Mouse (Mus musculus) brain, adult 2 months (tissue): ENCODE measurements around the gene Tor4a.
A peak's percentile ranks its signal among the peaks of the same experiment; 100 is the strongest.

Experiments used
- DNase-seq: peaks from one replicate; pipeline ENCODE4 v3.0.0; 2011; ENCODE audit warnings: low read depth, low spot score

Gene Tor4a

DNA sequence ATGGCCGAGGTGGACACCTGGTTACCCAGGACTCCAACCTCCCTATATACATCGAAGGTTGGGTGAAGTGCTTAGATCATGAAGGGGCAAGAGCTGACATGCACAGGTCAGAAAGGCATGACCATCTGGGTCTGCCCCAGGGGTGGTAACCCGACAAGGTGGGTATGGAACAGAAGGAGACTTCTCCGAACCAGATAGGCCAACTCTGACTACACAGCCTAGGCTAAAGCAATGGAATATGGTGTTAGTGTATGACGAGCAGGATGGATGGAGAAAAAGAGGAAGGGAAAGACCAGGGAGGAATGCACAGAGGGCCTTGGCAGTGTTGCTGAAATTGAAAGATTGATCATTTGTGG lies 10.1 kb downstream of the Tor4a start:
- DNase-seq = no peak

DNA sequence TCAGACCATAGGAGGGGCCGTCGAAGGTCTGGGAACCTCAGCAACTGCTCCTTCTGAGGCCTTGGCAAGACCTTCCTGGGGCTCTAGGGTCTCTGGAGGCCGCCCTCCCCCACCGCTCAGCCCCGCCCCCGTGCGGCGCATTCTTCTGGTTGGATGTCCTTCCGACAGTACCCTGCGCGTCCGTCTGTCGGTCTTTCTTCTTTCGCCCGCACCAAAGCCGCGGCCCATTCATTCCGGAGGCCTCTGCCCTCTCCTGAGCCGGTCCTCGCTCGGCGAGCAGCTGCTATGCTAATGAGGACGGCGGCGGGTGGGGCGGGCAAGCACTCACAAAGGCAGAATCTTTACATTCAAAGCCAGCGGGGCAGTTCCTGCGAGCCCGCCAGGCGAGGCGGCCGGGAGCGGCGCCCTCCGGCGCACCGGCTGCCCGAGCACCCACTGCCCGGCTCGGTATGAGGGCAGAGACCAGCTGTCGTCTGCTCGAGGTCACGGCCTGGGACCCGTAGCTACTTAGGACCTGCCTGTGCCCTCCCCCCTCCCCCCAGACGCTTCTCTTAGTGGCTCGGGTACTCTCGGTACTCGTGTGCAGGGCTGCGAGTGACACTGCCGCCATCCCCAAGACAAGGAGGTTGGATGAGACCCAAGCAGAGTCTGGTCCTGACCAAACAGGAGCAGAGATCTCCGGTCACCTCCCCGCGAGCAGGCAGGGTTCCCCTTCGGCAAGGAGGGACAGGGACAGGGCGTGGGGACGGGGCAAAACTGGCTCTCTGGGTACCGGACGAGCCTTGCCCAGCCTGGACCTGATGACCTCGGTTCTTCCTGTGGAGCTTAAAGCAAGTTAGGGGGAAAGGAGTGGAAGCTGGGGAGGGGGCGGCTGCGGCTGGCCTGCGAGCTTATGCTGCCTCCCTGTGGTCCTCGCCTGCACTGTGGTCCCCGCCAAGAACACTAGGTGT lies 10.8 kb downstream of the Tor4a start:
- DNase-seq = peak; percentile 16

DNA sequence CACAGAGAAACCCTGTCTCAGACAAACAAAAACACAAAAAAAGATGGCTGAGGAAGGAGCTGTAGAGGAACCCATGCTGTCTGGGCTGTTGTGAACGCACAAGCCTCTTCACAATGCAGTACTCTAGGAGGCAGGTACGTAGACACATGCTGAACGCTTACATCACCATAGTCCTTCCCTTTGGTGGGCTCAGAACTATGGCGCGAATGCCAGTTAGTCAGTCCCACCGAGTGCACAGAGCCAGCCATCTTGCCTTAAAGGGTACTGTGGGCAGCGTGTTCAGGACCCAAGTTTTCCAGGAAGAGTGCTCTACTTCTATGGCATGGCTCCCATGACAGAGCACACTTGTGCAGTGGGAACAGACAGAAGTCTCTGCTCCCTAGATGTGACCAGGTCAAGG lies 12.2 kb downstream of the Tor4a start:
- no peak for DNase-seq

DNA sequence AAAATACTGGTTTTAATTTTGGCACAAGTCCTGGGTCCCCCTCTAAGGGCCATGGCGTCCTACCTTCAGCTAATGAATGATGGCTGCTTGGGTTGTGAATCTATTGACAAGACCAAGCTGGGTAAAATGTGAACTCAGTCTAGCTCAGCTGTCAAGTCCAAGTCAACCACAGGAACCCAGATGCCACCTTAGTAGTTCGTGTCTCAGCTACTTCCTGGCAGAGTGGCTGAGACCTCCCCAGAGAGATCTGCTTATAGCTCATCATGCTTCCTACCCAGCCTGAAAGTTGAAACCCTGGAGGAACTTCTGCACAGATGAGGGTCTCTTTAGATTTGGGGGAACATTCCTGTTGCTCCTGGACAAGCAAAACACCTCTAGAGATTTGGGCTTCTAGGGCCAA lies 13.3 kb downstream of the Tor4a start:
- DNase-seq = no peak

DNA sequence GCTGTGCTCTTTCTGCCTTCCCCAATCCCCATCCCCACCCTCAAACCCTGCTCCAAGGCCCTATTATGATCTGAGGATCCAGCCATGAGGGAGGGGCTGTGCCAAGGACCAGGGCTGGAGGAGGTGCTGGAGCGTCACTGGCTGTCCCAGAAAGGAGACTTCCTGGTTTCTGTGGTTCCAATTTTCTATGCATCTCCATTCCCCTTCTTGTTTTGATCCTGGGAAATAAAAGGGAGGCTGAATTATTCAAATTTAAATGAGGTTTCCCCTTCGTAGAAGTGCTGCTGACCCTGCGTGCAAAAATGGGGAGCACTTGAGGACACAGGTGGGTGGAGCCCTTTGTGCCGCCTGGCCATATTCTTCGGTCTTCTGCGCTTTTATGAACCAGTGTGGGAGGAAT lies 14.0 kb downstream of the Tor4a start:
- DNase-seq = peak; percentile 15

DNA sequence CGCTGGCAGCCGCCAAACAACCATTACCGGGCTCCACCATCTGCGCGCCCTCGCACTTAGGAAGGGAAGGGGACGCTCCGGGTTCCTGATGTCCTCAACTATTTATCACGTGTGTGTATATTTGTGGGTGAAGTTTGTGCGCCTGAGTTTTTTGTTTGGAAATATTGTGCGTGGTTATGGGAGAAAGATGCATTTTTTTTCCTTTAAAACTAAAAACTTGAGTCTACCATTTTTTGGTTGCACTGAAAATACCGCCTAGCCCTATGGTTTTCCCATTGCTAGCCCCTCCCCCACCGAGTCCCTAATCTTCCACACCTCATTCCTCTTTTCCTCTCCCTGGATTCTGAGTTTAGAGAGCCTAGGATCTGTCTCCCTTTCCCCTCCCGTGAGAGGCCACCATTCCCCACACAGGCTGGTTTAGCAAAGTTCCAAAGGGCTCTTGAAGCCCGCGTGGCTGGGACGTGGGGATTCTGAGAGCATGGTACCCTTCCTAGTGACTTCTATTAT lies 14.7 kb downstream of the Tor4a start:
- DNase-seq = no peak

DNA sequence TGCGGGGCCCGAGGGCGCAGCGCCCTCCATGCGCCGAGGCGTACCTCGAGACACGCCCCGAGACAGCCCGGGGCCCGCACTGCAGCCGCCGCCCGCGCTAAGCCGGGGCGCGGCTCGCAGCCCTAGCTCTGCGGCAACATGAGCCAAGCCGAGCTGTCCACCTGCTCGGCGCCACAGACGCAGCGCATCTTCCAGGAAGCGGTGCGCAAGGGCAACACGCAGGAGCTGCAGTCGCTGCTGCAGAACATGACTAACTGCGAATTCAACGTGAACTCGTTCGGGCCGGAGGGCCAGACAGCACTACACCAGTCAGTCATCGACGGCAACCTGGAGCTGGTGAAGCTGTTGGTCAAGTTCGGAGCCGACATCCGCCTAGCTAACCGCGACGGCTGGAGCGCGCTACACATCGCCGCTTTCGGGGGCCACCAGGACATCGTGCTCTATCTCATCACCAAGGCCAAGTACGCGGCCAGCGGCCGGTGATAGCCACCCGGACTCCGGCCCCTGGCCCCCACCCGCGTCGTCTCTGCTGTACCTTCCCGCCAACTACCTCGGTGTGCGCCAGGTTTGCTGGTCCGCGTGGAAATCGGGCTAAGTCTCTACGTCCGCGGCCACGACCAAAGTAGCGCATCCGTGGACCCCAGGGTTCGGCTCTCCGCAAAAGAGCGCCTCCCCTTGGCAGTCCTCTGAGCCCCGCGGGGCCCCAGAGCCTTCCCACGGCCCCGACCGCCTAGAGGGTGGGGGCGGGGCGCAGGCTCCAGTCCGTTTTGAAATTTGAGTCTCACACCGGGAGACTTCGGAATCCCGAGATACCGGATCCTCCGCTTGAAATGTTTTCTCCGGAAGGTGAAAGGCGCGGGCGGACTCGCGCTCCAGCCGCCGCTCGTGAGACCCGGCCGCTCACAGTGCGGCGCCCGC lies 15.5 kb downstream of the Tor4a start:
- peak; percentile 56 for DNase-seq

DNA sequence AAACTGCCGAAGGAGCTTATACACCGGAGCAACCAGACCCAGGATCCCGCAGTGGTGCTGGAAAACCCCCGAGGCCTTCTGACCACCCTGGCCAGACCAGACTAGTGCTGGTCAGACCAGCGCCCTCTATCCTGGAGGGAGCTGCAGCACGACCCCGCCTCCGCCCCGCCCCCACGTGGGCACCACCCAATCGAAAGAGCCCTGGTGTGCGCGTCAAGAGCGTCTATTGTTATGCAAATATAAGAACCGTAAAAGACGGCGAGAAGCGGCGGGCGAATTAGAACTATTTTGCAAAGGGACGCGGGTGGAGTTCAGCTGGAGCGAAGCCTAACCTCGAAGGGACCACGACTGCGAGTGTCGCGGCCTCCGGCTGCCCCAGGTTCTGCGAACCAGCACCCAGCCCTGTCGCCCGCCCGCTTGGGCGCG lies 16.2 kb downstream of the Tor4a start, which contains the start of gene Nrarp:
Gene Nrarp (plus strand): TSS at position 281 of the 426 bp plus-strand sequence.
- peak; percentile 94 for DNase-seq

DNA sequence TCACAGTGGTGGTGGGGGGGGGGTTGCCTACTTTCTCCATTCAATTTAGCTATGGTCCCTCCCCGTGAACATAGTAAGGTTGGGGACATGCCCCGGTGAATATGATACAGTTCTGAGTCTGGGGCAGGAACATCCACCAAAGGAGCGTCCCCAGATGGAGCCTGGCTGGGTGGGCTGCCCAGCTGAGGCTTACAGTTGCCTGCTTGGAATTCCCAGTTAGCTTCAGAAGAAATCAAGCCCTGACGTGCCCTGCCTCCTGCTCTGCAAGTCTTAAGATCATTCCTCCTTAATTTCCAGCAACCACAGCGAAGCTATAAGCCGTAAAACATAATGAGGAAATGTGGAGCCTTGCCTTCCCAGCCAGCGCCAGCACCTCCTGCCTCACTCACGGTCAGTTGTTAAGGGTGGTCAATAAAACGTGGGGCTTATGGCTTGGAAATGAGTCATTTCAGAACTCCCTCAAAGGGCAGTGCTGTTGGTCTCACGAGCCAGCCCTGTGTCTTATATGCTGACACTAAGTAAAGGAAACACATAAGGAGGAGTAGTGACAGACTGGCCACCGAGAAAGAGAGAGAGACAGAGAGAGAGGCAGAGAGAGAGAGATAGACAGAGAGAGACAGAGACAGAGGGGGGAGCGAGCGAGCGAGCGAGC lies 17.0 kb downstream of the Tor4a start:
- DNase-seq = no peak

DNA sequence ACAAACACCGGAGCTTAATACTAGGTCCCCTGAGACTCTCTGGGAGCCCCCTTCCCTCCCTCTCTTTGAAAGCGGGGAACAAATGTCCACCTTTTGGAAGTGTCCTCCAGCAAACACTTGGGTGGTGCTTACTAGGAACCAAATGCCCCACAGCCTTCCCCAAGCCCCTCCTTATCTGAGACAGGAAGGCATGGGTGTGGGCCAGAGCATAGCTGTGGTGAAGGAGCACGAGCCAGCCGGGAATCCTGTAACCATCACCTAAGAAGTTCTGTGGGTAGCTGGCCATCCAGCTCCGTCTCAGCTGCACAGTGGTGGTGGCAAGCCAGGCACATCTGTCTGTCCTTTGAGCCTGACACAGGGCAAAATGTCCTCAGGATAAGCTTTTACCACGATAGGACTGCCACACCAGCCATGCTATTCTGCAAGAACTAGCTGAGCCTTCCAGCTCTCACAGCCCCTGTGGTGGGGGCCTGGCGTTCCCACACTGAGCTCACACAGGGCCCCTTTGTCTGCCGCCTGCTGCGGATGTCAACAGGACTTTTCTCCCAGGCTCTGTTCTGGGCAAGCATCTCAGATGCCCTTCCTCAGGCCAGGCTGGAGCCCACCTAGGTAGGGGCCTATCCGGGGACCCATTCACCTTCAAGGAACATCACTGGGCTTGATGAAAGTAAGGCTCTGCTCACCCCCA lies 18.3 kb downstream of the Tor4a start:
- peak; percentile 73 for DNase-seq

DNA sequence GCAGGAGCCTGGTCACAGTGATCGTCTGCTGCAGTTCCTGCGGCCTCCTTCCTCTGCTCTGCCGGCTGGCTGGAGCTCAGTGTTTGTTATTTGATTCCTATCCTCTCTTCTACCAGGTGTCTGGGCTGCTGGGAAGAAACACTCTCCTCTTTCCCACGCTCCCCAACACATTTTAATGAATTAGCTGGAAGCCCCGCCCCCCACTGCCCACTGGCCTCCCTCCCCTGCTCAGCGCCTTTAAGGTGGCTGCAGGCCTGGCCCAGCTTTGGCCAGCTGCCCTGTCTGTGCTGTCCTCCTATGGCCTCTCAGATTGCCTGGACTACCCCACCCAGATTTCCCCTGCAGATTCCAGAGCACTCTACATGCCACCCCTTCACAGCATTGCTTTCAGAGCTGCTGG lies 19.0 kb downstream of the Tor4a start:
- peak; percentile 56 for DNase-seq

DNA sequence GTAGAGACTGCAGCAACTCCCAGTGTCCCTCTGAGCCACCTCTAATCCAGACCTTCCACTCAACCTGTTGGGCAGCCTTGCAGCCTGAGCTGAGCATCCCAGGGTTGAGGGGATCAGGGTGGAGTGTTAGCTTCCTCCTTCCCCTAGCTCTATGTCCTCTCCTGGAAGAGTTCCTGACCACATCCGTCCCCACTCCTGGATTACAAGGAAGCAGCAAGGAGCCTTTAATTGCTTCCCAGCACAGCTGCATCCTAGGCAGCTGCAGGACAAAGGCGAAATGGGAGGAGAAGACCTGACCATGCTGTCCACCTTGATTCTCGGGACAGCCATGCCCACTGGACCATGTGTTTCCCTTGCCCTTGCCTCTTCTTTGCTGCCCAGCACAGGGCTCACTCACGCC lies 19.6 kb downstream of the Tor4a start:
- no peak for DNase-seq

DNA sequence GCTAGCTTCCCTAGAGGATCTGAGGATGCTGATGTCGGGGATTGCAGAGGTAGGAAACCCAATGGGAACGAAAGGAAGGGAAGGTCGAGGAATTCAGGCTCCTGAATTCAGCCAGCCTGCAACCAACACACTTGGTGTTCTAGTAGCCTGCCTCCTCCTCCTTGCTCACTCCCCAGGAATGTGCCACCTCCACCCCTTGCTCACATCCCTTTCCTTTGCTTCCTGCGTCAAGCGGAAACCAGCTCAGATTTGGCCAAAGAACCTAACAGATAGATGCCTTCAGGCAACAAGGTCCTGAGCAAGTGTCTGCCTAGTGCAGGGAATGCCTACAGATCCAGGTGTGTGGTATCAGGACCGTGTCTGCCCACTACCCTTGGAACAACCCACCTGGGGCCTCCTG lies 20.1 kb downstream of the Tor4a start:
- DNase-seq = no peak

DNA sequence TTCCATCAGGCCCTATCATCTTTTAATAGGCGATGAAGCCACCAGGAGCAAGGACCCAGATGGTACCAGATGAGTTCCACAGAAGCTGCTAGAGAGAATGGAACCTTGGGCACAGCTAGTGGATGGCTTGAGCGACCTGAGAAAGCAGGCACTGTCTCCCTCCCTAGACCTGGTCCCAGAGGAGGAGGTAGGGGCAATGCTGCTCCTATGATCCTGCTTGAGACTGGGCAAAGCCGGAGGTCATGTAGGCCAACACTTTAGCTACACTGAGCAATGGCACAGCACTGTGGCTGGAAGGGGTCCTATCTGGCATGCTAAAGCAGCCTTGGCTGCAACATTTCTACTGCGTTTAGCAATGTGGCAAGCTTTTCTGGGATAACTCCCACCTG lies 21.0 kb downstream of the Tor4a start:
- no peak for DNase-seq

DNA sequence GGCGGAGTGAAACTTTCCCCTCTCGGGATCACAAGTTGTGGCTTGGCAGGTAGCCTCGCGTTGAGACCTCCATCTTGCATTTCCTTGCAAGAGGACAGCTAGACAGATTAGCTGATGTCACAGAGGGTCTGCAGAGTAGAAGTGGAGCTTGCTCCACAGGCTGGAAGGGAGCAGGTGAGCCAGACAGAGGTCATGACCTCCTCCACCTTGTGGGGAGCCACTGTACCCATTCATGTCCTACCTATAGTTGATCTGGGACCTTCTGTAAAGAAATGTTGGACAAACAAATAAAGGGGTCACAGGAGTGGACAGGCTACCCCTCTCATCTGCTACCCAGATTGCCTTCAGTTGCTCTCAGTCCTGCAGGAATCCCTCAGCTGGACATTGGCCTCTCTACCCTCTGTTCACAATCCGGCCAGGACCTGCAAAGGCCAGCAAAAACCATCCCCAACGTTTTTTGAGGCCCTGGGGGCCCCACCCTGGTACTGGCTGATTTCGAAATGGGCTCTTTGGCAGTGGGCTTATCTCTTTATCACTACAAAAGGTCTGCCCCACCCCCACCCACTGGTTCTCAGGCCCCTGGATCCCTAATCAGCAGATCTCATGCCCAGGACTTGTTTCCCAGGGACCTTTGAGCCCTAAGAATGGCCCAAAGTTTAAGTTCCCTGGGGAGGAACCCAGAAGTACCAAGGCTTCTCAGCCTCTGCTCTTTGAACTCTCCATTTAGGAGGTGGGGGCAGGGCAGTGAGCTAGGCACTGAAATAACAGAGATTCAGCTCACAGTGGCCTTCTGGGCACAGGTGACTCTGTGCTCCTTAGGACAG lies 21.6 kb downstream of the Tor4a start:
- DNase-seq = no peak

DNA sequence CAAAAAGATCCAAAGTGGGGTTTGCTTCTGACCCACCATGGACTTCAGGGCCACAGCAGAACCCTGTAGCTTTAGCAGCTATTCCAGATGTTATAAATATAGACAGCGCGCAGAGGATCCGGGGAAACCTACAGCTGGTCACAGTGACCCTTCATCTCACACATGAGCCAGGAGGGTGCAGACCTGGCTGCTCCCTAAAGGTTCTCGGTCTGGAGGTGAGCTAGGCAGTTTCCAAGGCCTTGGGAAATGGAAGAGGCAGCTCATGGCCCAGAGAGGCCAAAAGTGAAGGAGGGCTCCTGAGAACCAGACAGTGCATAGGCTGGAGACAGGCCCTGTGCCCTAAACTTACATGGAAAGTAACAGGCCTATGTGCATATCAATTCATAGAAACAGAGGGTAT lies 22.9 kb downstream of the Tor4a start:
- DNase-seq = no peak

DNA sequence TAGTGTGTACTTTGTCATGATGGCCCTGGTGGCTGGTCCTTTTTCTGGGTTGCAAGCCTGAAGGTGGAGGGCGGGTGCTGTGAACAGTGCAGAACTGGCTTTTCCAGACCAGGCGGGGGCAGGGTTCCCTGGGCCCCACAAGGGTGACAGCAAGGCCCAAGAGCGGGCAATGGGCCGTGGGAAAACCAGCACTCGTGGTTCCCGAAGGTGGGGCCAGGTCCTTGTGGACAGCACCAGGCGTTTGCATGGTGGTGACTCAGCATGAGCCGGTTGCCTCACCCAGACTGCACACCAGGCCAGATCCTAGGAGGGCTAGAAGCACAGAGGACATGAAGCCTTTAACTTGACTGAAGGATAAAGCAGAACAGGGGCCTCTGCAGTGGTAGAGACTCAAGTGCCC lies 24.1 kb downstream of the Tor4a start:
- DNase-seq = no peak

DNA sequence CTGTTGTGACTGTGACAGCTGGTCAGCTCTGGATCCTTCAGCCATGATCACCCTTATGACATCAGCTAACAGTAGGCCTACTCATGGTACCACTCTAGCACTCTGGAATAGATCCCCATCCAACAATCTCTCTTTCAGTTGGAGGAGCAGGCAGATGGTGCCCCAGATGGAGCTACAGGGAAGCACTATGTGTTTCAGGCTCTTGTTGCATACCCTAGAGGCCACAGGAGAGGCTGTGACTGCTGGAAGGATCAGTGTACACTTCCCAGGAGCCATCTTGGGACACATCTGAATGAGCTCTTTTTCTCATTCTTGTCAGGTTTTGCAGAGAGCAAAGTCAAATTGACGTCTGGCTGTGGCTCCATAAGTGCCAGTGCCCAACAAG lies 24.9 kb downstream of the Tor4a start:
- peak; percentile 74 for DNase-seq

DNA sequence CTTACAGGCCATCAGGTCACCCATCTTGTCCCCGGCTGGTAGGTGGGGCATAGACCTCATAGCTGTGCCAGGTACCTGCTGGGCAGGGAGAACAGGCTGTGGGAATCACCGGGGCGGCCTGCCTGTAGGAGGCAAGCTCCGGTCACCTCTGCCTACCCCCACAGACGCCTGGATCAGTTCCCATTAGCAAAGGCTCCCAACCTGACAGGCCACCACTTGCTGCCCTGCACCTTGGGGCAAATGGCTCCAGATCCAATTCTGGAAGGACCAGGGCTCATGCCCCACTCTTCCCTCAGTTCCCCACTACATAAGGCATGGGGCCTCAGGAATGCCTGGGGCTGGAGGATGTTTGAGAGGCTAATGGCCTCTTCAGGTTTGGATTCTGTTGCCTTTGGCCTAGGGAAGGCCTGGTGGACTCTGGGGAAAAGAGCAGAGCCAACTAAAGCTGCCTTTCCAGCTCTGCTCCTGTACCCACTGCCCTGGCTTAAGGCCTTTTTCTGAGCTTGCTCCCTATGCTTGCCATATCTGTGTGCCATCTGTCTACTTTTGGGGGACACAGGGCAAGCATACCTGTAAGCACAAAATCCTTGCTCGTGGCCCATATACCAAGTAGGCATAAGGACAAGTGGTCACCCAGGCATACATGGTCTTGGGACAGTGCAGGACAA lies 25.5 kb downstream of the Tor4a start:
- no peak for DNase-seq
